Mouse (Mus musculus): ENCODE data around the gene Enpp1. TPM values are rescaled to one million over a fixed set of nuclear protein-coding genes. Genes with fewer than 3 reads are reported as not detected.

Gene Enpp1
- polyA plus RNA-seq, 1 experiment, result 2.4 TPM

GRCm38 (mm10) chr10:24647996-24648738, 63.8 kb downstream of the Enpp1 start:
- TF ChIP-seq POLR2A (IDR thresholded peaks at IDR 0.05; ENCODE audit: borderline replicate concordance, extremely low read depth, insufficient read depth, insufficient read length, poor library complexity, severe bottlenecking), result no peak
- TF ChIP-seq CTCF (IDR thresholded peaks at IDR 0.05; ENCODE audit: borderline replicate concordance, extremely low read depth, insufficient read depth, insufficient read length), result no peak
- no peak for DNase-seq (ENCODE audit: low read depth)

GRCm38 (mm10) chr10:24645169-24645568, 66.8 kb downstream of the Enpp1 start:
- TF ChIP-seq POLR2A (IDR thresholded peaks at IDR 0.05; ENCODE audit: borderline replicate concordance, extremely low read depth, insufficient read depth, insufficient read length, poor library complexity, severe bottlenecking) (no peak), CTCF (IDR thresholded peaks at IDR 0.05; ENCODE audit: borderline replicate concordance, extremely low read depth, insufficient read depth, insufficient read length) (no peak)
- no peak for DNase-seq (ENCODE audit: low read depth)

DNA sequence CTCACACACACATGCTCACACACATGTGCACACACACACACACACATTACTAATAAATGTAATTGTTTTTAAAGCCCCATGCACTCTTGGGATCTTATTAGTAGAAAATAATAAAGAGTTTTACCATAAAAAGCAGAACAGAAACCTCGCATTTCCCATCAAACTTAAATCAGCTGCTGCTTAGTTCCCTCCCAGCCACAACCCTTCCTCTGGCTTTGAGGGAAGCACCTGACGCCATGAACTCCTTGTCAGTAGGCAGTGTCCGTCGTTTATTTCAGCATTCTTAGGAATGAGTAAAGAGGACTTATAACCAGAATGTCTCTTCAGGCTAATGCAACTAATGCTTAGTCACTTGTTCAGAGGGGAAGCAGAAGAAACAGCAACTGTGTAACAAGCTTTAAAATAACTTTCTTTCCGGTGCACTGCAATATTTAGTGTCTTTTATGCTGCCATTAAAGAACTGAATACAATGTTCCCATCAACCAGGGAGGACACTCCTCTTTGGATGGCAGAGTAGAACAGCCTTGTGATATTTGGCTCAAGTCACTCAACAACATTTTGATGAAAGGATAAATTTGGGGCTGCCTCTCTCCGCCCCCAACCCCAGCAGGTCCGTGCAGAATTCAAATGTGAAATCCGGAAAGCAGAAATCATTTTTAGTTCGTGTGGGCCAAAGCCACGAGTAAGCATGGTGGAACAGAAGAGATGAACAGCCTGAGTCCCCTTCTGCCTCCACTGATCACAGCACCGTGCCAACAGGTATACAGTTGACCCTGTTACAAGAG, 69.0 kb downstream of the Enpp1 start:
- TF ChIP-seq CTCF (IDR thresholded peaks at IDR 0.05; ENCODE audit: borderline replicate concordance, extremely low read depth, insufficient read depth, insufficient read length) (no peak), POLR2A (IDR thresholded peaks at IDR 0.05; ENCODE audit: borderline replicate concordance, extremely low read depth, insufficient read depth, insufficient read length, poor library complexity, severe bottlenecking) (no peak)
- no peak for DNase-seq (ENCODE audit: low read depth)

DNA sequence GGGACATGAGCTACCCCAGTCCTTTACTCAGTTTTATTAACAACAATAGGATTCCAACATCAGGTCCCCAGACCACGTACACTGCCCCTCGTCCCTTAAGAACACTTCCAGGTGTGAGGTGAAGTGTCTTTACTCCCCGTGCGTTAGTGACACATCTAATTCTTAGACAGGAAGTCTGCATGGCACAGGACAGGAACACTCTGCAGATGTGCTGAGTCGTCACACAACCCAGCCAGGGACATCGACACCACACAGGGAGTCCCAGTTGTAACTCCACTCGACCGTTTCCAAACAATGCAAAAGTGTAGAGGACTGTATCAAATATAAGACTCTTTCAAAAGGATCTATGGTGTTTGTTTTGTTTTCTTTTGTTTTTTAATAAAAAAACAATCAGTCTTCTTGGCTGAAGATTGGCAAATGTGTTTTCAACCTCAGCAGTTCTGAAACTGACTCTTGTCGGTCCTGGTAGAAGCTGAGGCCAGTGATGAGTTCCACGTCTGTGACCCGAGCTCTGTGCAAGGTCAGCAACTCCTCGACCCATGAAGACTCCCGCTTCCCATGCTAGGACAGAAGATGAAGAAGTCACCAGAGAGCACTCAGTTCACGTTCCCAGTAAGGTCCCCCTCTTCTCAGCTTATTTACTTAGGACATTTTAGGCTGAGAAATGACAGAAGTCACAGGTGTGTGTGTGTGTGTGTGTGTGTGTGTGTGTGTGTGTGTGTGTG, 70.4 kb downstream of the Enpp1 start:
- TF ChIP-seq POLR2A (IDR thresholded peaks at IDR 0.05; ENCODE audit: borderline replicate concordance, extremely low read depth, insufficient read depth, insufficient read length, poor library complexity, severe bottlenecking), result no peak
- TF ChIP-seq CTCF (IDR thresholded peaks at IDR 0.05; ENCODE audit: borderline replicate concordance, extremely low read depth, insufficient read depth, insufficient read length), result no peak
- no peak for DNase-seq (ENCODE audit: low read depth)

DNA sequence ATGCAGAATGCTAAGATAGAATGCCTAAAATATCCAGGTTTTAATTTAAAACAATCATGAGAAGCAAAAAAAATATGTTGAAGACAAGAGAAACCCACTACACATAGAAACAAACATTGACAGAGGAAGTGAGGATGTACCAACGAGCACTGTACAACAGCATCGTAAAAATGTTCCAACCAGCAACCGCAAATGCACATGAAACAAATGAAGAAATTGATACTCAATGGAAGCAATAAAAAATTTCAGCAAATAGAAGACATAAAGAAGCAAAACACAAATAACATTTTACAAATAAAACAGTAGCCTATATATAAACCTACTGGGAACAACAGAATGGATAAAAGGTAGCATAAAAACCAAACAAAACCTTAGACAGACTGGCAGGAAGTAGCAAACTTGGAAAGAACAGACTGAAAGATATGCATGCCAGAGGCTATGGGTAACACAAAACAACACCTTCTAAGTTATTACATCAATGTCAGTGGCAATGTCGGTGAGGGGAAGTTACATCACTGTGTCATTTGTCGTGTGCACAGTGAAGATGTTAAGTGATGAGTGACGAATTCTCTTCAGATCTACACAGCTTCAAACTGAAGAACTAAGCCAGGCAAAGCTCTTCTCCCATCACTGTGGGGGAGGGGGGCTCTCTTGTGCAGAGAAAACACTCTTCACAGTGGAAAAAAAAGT, 71.6 kb downstream of the Enpp1 start:
- TF ChIP-seq CTCF (IDR thresholded peaks at IDR 0.05; ENCODE audit: borderline replicate concordance, extremely low read depth, insufficient read depth, insufficient read length) (no peak), POLR2A (IDR thresholded peaks at IDR 0.05; ENCODE audit: borderline replicate concordance, extremely low read depth, insufficient read depth, insufficient read length, poor library complexity, severe bottlenecking) (no peak)
- no peak for DNase-seq (ENCODE audit: low read depth)

DNA sequence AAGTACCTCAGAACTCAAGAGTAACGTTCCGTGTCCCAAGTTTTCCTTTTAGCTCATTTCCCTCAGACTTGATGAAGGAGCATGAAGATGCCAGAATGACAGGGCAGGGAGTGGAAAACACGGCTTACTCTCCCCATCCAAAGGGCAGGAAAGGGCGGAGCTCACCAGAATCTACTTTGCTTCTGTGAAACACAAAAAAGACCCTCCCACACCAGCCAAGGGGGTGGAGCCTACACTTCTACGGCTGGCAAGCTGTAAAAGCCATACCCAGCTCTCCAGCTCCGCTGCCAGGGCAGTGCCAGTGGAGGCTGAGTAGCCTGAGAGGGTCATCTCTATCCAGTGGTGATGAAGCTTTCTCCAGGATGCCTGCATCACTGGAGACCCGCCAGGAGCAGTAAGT, 72.4 kb downstream of the Enpp1 start:
- DNase-seq (ENCODE audit: low read depth), result no peak
- TF ChIP-seq POLR2A (IDR thresholded peaks at IDR 0.05; ENCODE audit: borderline replicate concordance, extremely low read depth, insufficient read depth, insufficient read length, poor library complexity, severe bottlenecking) (no peak), CTCF (IDR thresholded peaks at IDR 0.05; ENCODE audit: borderline replicate concordance, extremely low read depth, insufficient read depth, insufficient read length) (no peak)

- peak; percentile 29 for DNase-seq (ENCODE audit: low read depth)
- TF ChIP-seq CTCF (IDR thresholded peaks at IDR 0.05; ENCODE audit: borderline replicate concordance, extremely low read depth, insufficient read depth, insufficient read length), result no peak
- TF ChIP-seq POLR2A (IDR thresholded peaks at IDR 0.05; ENCODE audit: borderline replicate concordance, extremely low read depth, insufficient read depth, insufficient read length, poor library complexity, severe bottlenecking), result no peak
Observed at GRCm38 (mm10) chr10:24638306-24639070, 73.5 kb downstream of the Enpp1 start.

DNA sequence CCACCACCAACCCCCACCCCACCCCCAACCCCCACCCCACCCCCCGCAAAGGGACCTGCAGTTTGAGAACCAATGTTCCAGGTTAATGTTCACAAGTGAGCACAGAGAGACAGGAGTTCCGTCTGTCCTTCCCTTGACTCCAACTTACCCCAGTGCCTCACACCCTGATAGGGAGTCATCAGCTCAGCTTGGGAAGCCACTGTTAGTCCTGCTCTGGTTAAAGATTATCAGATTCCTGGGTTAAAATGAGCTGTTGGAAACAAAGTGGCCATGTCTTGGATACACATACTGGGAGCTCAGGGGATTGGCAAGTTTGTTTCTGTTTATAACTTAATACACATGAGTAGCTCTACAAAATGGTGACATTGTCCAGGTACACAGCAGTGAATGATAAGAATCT, 75.0 kb downstream of the Enpp1 start:
- no peak for TF ChIP-seq CTCF (IDR thresholded peaks at IDR 0.05; ENCODE audit: borderline replicate concordance, extremely low read depth, insufficient read depth, insufficient read length)
- TF ChIP-seq POLR2A (IDR thresholded peaks at IDR 0.05; ENCODE audit: borderline replicate concordance, extremely low read depth, insufficient read depth, insufficient read length, poor library complexity, severe bottlenecking), result no peak
- no peak for DNase-seq (ENCODE audit: low read depth)

DNA sequence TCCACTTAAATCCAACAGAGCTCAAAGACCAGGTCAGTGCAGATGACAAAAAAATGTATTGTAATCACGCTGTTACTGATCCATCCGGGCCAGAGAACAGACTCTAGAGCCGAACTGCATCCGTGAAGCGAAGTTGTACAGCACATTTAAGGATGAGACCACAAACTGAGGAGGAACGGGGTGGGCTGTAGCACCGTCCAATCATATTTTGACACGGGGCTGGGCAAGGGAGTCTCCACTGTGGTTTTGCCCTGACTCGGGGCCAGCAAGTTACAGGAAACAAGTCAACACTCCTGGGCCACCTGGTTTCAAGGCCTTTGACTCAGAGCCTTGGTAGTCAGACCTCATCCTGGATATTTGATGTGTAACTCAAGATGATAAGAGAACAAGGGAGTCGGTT, 76.1 kb downstream of the Enpp1 start:
- no peak for DNase-seq (ENCODE audit: low read depth)
- TF ChIP-seq POLR2A (IDR thresholded peaks at IDR 0.05; ENCODE audit: borderline replicate concordance, extremely low read depth, insufficient read depth, insufficient read length, poor library complexity, severe bottlenecking) (no peak), CTCF (IDR thresholded peaks at IDR 0.05; ENCODE audit: borderline replicate concordance, extremely low read depth, insufficient read depth, insufficient read length) (no peak)

GRCm38 (mm10) chr10:24635331-24635815, 76.6 kb downstream of the Enpp1 start:
- DNase-seq (ENCODE audit: low read depth), result no peak
- no peak for TF ChIP-seq POLR2A (IDR thresholded peaks at IDR 0.05; ENCODE audit: borderline replicate concordance, extremely low read depth, insufficient read depth, insufficient read length, poor library complexity, severe bottlenecking)
- no peak for TF ChIP-seq CTCF (IDR thresholded peaks at IDR 0.05; ENCODE audit: borderline replicate concordance, extremely low read depth, insufficient read depth, insufficient read length)

All from brain, embryonic 14.5 days (tissue).